Mouse (Mus musculus): ENCODE measurements at regions not wholly inside any gene's neighbourhood (a gene's known extent, or its start where the extent isn't known, plus 50 kb on each side); places are given as distances from the start of the nearest gene placed in this dataset.

DNA sequence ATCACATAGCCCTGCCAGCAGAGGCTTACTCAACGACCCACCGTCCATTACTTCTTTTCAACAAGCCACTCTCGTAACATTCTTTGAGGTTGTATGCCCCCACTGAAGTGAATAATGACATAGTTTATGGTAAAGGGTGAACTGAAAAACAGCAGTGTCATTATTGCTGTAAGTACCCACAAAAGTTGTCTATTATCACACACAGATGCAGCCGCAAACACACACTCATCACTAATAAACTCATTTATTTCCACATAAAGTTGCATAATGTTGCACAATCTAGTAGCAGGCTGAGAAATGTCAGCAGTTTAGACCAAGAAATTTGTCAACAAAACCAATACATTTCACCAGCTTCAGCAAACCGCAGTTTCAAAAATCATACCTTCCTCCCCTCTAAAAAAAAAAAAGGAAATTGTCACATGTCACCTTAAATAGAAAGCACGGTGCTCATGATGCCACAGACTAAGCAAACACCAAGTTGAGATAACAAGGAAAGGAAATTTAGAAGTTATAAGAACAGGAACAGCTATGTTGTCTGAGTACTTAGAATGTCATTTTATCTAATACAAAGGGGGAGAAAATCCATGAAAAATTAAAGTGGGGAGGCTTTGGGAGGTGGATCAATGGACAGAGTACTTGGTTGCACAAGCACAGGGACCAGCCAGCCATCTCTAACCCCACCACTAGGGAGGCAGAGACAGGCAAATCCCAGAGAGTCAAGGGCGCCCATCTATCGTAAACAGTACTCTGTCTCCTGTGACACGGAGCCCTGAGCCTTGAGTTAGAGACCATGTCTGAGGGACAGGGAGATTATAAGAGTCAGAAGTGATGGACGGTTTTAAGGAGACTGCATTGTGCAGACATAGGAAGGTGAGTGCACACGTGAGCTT, 195.9 kb downstream of the Hlx start:
- DNase-seq (ENCODE audit: low read depth): no peak

DNA sequence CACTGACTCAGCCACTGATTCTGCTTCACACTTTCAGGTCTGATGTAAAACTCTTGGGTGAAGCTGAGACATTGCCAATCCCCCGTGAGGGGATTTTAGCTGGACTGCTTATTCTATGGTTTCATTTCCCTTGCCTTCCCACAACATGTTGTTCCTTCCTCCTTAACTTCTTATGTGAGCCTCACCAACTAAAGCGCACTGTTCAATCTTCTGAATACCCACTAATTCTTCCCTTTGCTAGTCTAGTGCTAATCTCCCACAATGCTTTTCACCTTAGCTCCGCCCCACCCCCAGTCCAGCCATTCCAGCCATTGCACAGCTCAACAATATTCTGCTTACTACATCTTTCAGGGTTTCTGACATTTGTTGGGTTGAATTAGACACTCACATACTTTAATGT, 196.7 kb downstream of the Hlx start:
- no peak for DNase-seq (ENCODE audit: low read depth)

DNA sequence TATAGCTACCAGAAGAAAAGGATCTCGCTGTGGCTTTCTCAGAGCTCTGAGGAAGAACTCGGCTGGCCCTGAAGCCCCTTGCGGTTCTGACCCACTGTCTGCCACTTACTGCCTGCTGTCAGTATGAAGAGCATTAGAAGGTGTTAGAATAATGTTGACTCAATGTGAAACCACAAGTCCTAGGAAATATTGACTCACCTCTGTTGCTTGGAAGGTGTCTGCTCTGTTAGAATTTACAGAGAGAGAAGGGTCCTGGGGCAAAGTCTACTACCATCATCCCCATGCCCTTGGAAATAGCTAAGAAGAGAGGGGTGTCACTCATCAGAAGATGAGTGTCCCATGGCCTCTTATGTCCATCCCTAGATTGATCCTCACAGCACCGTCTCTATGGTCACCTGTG, 197.9 kb downstream of the Hlx start:
- no peak for DNase-seq (ENCODE audit: low read depth)

DNA sequence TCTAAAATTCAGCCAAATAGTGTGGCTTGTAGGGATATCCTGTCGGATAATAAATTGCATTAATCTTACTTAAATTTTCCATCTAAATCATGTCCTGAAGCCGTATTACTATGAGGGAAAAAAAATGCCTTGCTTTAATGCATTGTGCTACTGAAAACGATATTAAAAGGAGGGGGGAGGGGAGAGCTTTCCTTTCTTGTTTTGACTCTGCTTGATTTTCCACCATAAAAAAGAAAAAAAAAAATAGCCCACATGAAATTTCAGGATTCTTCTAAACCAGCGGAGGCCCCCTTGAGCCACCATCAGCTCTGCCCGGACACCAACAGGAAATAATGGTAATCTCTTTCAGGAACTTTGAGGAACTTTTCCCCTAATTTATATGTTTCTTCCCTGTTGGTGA, 198.5 kb downstream of the Hlx start:
- DNase-seq (ENCODE audit: low read depth): no peak

DNA sequence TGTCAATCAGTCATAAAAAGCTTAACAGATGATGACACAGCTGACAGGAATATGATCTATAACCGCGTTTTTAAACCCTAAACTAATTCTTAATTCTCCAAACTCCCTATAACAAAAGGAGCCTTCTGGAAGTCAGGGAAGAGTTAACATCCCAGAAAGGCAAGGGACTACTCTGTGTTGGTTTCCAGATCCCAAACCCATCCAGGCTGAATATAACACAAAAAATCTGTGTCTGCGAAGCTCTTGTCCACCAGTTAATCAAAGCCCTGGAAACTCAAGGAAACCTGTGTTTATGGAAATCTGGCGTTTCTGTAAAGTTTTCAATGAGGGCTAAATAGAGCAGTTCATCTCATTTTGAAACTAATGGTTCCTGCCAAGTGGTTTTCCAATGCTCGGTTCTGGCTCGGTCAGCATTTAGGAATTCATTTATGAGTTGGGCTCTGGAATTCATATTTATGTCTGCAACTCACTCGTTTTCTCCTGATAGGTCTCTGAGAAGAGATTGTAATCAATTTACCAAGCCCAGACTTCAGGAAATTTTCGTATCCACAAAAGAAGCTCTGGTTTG, 199.8 kb downstream of the Hlx start:
- no peak for DNase-seq (ENCODE audit: low read depth)

DNA sequence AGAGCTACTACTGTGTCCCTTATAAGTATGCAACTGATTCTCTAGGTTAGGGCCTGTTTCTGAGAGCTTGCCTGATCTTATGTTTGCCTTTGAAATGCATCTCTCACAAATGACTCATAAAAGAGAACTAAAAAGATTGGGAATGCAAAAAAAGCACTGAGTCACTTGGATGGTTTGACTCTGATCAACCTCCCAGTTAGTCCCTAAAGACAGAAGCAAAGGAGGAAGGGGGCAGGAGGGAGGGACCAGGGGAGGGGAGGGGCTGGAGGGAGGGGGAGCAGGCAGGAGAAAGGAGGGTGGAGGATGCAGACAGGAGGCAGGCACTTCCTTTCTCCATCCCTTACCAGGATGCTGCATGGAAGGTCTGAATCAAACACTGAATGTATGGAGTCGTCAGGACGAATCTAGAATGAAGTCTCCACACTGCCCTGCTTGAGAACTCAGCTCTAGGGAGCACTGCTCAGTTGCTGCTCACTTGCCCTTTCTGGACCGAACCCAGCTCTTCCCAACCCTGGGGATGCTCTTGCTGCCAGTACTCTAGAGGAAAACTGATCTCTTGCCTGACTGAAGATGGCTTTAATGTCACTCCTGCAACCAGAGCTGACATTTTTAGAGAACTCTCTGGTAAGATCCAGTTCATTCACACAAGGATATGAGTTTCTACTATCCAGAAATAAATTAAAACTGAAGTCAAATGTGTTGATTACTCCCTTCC, 201.7 kb downstream of the Hlx start:
- no peak for DNase-seq (ENCODE audit: low read depth)

DNA sequence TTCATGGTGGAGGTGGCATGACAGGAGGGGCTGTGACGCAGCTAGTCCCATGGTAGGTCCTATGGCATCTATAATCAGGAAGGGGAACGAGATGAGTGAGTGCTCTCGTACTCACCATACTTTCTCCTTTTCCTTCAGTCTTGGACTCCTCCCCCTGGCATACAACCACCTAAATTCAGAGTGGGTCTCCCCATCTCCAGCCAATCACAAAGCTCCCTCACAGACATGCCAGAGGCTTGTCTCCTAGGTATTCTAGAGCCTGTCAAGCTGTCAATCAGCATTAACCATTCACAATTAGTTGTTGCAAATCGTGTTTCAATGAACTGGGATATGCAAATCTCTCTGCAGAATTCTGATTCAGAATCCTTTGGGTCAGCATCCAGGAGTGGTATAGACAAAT, 206.7 kb downstream of the Hlx start:
- no peak for DNase-seq (ENCODE audit: low read depth)

DNA sequence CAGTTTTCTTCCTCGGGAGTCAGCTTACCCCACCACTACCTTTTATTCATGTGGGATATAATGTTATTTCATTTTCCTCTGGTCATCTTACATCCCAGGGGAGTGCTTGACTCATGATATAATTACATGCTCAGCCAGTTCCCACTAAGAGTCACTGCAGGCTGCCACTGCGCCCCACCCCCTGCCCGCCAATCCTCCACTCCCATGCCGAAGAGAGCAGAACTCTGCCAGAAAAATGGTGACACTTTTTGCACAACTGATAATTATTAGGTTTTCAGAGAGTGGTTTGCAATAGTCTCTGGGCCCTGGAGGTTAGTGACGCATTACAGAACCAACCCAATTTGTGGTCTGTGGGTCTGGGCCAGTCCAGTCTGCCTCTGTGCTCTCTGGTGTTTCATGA, 212.9 kb downstream of the Hlx start:
- DNase-seq (ENCODE audit: low read depth): no peak

DNA sequence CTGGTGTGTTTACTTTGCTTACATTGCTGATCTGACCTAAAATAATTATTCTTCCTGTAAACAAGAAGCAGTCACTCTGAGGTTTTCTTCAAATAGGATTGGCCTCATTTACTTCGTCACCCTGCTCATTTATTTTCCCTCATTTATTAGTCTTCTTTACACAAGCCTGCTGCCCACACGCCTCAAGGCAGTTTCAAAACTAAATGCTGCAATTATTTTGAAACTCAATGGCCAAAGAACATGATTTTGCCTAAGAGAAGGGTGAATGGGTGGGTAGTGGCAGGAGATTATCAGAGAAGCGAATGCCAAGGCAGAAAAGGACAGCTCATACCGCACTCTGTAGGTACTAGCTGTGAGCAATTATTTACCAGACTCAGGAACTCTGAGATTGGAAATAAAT, 227.8 kb downstream of the Hlx start:
- no peak for DNase-seq (ENCODE audit: low read depth)

DNA sequence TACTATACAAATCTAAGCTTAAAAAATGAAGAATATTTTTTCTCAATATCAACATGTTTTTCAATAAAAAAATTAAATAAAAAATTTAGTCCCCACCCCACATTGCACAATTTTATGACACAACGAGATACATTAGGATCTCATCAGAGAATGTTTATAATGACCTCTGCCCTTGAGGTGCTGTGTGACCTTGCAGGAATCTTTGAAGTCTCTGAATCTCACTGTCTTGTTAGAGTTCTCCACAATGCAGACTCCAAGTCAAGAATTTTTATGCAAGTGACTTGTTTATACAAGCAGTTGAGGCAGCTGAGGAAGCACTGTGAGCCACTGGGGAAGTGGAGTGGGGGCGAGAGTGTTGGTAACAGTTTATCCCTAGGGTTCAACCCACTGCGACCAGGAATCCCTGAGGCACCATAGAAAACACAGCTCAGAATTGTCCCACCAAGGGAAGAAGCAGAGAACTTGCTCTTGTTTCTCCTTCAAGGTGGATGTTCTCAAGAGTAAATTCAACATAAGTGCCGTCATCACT, 228.5 kb downstream of the Hlx start:
- DNase-seq (ENCODE audit: low read depth): no peak

DNA sequence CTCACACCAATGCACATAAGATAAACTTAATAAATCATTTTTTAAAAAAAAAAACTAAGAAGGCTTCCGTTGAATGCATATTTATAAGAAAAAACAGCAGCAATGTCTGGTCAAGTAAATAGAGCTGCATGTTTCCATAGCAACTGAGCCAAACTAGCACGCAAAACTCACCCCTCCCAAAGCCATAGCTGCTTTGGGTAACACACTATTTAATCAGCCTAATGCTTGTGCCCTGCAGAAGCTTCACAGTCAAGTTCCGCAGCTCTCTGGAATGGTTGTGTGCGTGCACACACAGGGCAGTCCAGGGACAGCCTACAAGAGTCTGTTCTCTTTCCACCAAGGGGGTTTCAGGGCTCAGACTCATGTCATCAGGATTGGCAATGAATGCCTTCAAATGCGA, 231.7 kb downstream of the Hlx start:
- DNase-seq (ENCODE audit: low read depth): no peak

DNA sequence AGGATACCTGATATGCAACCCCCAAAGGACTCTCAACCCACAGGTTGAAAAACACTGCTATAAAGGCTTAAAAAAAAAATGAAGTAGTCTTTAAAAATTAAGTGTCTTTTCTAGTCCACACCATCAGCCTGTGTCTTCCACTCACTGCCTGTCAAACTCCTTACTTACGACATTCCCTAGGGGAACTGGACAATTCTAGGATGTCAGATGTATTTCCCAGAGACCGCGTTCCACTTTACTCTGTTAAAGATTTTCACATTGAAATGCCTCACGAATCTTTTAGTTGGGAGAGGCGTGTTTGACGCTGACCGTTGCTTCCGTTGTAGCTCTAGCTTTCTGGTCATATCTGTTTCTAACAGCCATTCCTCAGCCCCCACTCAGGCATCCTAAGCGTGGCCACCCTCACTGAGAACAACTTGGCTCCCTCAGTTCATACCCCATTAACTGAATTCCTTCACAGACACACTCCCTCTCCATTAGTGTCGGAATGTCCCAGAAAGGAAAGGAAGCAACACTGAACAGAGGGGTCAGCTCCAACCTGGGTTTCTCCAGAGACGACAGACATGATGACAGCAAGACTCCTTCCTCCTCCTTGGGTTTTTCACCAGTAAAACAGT, 233.4 kb downstream of the Hlx start:
- DNase-seq (ENCODE audit: low read depth): no peak

DNA sequence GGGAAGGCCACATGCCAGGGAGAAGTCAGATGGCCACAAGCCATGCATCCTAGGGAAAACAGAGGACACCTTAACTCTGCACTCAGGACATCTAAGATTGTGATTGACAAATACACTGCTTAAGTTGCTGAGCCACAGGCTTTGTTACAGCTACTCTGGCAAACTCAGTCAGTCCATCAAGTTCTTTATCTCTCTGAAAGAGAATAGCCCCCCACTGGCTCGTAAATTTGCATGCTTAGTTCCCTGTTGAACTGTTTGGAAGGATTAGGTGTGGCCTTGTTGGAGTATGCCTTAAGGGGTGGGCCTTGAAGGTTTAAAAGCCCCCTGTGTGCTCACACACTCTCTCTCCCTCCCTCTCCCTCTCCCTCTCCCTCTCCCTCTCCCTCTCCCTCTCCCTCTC, 235.4 kb downstream of the Hlx start:
- no peak for DNase-seq (ENCODE audit: low read depth)

DNA sequence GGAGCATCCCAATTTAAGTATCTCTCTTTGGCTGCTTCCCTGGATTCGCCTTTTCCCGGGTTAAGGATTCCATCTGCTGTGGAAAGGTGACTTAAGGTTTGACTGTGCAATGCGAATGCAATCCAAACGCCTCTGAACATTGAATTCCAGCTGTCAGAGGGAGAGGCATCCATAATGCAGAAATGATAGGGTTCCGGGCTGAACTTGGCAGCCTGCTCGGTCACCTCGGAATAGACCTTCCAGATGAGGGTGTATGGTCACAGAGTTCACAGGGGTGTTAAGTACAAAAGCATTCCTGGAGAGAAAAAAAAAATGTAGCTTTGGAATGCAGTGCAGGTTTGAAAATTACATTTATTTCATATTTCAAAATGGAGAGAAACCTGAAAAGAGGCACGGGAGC, 238.6 kb downstream of the Hlx start:
- no peak for DNase-seq (ENCODE audit: low read depth)

DNA sequence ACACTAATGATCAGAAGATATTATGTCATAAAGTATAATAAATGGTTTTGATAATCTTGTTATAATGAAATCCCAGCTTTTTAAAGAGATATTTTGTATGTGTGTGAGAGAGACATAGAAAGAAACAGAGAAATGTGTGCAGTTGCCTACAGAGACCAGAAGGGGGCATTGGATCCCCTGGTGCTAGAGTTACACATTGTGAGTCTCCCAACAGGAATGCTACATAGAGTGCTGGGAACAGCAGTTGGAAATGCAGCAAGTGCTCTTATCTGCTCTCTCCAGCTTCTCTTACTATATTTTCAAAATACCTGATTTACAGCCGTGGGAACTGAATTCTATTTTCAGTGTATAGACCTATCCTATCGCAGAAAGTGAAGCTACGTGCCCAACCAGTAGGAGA, 240.3 kb downstream of the Hlx start:
- no peak for DNase-seq (ENCODE audit: low read depth)

DNA sequence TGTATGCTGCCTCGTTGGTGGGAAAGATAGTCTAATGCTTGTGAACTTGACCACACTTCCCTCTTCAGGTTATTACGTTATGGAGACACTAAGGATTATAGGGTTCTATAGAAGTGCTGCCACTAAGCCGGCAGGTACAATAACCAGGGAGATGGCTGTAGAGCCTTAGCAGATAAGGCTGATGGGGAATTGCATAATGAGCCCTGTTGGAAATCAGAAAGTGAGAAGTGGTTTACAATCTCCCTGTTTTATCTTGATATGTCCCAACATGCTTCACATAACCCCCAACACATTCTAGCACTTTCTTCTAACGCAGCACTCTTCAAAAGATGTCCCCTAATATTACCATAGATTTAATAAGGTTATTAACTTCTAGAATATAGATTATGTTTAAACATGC, 241.2 kb downstream of the Hlx start:
- DNase-seq (ENCODE audit: low read depth): no peak

DNA sequence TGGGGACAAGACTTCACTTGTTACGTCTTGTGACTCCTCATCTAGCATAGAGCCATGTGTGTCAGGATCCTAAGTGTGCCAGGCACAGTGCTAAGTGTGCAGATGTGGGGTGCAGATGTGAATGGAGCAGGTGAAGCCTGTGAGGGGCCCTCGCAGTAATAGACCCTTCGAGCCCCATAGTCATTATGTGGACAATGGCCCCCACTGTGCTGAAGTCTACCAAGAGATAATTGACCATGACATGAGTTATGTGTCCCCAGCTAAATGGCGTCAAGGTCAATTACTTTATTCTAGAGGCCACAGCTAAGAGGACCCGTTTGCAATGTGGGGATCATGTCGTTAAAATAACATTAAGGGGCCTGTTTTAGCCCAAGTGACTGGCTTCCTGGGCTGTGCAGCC, 245.0 kb downstream of the Hlx start:
- no peak for DNase-seq (ENCODE audit: low read depth)

DNA sequence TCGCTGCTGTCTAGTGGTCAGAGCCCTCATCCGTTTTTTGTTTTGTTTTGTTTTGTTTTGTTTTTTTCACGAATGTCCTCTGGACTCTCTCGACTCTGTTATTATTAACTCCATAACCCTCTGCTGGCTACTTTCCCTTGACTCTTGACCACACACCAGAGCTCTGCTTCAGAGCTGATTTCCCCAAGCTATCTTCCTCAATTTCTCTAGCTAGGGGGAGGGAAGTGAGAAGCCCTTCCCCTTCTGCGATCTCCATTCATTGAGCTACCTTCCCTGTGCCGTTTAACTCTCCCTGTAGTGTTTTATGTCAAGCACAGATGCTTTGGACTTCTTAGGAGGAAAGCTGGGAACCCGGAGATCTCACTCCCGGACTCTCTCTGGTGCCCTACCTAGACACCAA, 247.6 kb downstream of the Hlx start:
- no peak for DNase-seq (ENCODE audit: low read depth)

DNA sequence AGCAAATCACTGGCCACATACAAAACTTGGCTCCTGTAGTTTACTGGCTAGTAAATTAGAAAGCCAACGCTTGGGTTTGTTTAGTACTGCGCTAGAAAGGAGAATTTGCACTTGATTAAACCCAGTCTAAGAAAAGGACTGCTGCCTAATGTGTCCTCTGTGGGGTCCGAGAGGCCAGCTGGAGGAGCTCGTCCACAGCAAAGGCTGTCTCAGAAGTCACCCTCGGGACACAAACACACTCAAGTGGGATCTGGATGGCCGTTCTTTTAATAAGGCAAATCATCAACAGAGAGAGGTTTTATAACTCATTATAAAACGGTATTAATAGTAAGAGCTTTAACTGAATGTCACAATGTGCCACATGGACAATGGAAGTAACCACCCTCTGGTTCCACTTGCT, 249.0 kb downstream of the Hlx start:
- no peak for DNase-seq (ENCODE audit: low read depth)

DNA sequence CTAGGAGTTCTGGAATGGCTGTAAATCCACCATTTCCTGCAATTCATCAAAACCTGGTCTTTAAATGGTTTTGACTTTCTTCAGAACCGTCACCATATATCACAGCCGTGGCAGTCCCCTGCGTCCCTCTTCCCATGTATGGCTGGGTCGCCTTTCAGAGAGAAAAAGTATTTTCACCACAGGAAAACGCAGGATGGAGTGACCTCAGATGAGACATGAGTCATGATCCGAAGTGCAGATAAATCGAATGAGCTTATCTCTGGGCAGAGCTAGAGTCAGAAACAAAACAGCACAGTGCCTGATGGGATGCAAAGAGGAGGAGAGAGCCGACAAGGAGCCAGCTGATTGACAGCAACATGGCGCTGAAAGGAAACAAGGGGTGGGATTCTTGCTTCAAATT, 250.4 kb downstream of the Hlx start:
- DNase-seq (ENCODE audit: low read depth): no peak

DNA sequence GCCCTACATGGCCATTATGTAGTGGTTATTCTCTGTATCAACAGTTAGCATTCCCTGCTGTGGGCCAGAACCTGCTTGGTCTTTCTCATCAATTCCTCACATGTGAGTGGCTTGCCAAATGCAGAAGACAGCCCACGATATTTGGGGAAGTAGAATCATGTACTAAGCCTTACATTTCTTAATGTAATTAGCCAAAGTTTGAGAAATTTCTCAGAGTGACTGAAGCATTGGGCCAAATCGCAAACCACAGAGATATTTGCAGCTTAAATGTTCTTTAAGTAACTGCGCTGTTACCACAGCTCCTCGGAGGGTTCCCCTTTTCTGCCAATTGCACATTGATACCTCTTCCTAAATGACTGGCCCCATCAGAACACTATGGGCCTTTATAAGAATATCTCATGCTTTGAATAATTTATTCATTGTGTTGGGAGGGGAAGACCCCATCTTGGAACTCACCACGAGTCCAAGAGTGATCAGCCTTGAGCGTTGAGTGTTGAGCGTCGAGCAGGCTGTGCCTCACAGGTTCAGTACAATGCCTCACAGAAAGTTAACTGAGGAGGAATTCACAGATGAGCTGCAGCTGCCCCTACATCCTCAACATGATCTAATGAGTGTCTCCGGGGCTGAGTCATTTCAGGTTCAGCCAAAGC, 251.7 kb downstream of the Hlx start:
- no peak for DNase-seq (ENCODE audit: low read depth)

DNA sequence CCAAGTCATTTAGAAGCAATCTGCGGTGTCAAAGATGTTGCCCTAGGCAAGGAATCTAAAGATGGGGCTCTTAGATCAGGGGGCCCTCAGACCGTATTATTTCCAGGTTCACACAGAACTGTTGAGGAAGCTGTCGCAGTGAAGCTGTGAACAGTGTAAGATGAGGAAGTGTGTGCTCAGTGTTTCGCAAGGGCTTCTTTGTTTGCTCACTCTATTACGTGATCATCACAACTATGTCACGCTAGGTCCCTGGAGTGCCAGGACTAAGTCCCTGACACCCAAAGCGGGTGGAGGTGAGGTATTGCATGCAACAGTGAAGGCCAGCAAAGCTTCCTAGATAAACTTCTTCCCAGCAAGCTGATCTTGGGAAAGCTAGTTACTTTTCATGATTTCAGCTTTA, 254.4 kb downstream of the Hlx start:
- DNase-seq (ENCODE audit: low read depth): no peak

Measured in naive thymus-derived CD4-positive, alpha-beta T cell, adult 2 months (primary cell).